Mouse (Mus musculus) small intestine, adult 2 months (tissue): ENCODE results near the gene 3110009E18Rik.

Experiments used
- CTCF ChIP-seq: fragments of 200-500 bp; IDR thresholded peaks from 2 replicates; pipeline ENCODE4 v1.5.1; 2012; ENCODE audit warnings: low read depth, mild to moderate bottlenecking, control low read depth, inconsistent platforms, low read length, moderate library complexity, mixed read lengths; ENCODE audit not compliant: insufficient replicate concordance, insufficient read length; ENCODE audit errors: extremely low read depth
- POLR2A ChIP-seq: fragments of 200-500 bp; IDR thresholded peaks from 2 replicates; pipeline ENCODE4 v1.6.1; 2012; ENCODE audit warnings: low read depth, mild to moderate bottlenecking, control low read depth, inconsistent platforms, low read length, moderate library complexity

DNA sequence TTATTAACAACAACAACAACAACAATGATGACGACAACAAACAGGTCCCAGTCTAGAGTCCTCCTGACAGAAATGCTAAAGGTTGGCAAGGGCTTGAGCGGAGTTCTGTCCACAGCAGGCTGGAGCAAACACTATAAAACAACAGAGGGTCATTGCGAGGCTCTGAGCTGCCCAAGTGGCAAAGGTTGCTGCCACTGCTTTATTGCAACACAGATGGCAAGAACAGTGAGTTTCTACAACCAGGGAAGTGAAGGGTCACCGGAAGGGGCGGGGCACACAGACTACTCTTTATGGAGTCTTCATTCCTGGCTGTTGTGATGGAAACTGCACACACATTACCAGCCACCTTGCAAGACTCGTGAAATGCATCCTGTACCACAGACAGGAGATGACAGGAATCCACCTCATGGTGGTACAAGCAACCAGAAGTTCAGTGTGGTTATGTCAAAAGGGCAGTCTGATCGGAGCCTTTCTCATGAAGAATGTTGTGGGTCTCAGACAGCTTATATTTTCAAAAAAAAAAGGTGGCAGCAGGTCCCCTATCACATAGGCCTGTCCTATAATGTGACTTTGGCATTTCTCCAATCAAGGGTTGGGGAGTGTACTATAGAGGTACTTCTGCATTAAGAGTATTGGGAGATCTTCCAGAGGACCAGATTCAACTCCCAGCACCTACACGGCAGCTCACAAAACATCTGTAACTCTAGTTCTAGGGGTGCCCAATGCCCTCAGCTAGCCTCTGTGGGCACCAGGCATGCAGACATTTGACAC, 20.3 kb upstream of the 3110009E18Rik start:
- TF ChIP-seq POLR2A (no peak), CTCF (no peak)
